Mouse (Mus musculus): ENCODE results near the gene Psg19.

Gene Psg19

GRCm38 (mm10) chr7:18746189-18746860 is 52.0 kb downstream of the Psg19 start:
- no peak for DNase-seq (ENCODE audit: low read depth, low spot score)

All from A20 (cell line).